Mouse (Mus musculus) heart, postnatal 4 days (tissue): ENCODE data around the gene Klhl29. TPM values are rescaled to one million over a fixed set of nuclear protein-coding genes. Genes with fewer than 3 reads are reported as not detected.

Experiments used
- DNase-seq: peaks from one replicate; pipeline ENCODE4 v3.0.0; 2021
- total RNA-seq, 2 experiments: library from RNA; stranded (reverse); gene quantifications; 2 replicates each; pipeline ENCODE4 v1.2.3; 2021

Gene Klhl29
- total RNA-seq, 2 experiments from 2014 or later = 0.69 to 0.90 TPM

DNA sequence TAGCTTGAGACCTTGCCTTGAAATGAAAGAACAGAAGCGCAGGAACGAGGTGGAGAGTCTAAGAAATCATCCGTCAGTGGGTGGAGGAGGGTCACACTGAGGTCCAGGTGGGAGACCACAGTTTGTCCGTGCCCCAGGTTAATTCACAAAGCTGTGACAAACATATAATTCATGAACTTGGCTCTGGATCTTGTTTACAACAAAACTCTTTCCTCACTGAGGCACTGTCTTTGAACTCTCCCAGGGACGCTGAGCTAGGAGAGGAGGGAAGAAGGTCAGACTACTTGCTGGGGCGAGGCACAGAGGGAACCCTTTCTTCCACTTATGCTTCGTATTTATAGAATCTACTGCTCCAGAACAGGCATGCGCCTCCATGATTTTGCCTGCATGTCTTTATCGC, 161.2 kb downstream of the Klhl29 start:
- no peak for DNase-seq

- DNase-seq = peak; percentile 79
Observed at GRCm38 (mm10) chr12:5213339-5214104, 162.0 kb downstream of the Klhl29 start.

DNA sequence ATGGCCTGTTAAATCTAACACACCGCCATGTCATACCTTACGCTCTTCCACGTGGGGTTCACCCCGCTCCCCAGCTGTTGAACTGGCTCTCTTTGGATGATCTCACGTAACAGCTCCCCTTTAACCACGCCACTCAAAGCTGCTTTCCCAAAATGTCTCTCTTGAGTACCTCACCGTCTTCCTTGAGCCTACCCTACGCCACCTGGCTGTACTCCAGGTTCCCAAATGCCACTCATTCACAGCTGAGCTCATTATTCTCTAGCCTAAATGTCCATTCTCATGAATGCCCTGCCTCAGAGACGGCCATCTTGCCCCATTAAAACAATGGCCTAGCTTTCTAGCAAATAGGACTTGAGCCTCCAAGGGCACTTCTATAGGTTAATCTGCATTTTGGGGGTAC, 163.6 kb downstream of the Klhl29 start:
- DNase-seq = no peak

DNA sequence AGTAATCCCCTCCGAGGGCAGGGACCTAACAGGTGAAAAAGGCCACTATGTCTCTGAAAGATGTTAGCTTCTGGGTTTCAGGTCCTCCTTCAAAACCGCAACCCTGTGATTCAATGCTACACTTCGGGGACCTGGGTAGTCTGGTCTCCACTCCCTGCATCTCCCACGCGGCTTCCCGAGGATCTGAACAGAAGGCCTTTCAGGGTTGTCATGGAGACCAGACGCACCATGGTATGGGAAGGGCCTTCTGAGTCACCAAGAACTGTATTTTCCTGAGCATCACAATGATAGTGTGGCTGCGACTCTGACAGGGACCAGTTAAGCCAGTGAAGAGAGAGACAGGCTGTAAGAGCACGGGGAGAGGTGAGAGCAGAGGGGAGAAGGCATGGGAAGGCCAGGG, 164.7 kb downstream of the Klhl29 start:
- DNase-seq = no peak

DNA sequence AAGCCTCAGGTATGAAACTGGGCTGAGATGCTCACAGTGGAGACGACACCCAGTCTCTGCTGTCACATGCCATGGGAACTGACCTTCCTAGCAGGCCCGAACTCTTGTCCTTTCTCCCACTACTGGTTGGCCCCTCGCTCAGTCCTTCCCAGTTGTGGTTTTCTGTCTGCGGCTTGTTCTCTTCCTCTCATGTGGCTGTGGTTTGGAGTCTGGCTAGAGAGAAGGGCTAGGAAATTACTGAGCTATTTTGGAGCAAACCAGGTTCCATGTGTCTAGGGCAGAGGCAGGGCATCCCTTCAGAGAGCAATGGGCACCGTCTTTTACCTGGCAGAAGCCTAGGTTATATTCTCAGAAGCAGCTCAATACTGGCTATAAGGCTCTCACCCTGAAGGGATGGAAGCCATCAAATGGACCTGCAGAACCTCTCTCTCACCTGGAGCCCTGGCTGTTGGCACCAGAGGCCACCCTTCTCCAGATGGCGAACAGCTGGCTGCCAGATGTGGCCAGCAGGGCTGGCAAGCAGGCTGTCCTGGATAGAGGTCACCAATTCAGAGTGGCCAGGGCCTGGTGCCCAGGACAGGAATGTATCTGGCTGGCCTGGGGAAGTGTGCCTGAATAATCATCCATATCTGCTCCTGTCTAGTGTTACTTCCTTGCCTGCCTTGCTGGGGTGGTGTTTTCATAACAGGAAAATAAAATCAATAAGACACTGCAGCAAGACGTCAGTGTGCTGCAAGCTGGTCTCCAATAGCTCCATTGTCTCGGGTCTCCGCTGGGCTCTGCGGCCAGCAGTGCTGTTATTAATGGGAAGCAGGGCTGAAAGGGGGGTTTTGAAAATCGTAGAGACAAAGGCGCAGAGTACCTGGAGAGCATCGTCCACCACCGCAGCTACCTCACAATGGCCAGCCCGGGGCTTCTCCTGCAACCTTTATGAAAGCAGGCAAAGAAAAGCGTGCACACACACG, 167.3 kb downstream of the Klhl29 start:
- no peak for DNase-seq

DNA sequence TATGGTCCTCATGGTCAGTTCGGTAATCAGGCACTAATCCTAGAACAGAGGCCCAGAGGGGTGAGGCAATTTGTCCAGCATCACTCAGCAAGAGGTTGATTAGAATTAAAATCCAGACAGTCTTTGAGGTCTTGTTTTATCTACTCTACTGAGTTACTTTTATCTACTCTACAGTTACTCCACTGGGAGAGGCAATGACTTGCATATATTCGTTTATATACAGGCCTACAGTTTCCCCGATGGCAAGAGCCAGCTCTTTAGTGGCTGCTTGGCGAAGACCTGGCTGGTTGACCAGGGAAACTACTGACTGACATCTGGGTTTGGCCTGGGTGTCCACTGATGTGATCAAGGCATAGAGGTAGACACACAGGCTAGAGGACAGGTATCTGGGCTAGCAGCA, 168.3 kb downstream of the Klhl29 start:
- no peak for DNase-seq

GRCm38 (mm10) chr12:5204071-5204840, 171.2 kb downstream of the Klhl29 start:
- DNase-seq = no peak

GRCm38 (mm10) chr12:5203385-5203784, 172.1 kb downstream of the Klhl29 start:
- no peak for DNase-seq

- DNase-seq = no peak
Observed at GRCm38 (mm10) chr12:5198254-5198653, 177.2 kb downstream of the Klhl29 start.

GRCm38 (mm10) chr12:5194176-5194575, 181.3 kb downstream of the Klhl29 start:
- DNase-seq = no peak

DNA sequence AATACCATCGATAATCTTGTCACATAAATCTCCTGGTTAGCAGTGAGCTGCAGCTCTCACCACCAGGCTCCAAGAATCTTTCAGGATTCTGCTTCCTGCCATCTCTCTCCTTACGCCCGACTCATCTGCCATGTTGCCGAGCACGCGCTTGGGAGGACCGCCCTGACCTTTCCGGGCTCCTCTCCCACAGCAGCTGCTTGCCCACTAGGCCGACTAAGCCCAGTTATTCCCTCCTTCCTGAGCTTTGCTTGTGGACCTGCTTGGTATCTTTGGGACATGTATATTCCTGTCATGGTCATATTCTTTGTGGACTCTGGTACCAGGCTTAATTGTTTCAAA, 183.1 kb downstream of the Klhl29 start:
- no peak for DNase-seq

DNA sequence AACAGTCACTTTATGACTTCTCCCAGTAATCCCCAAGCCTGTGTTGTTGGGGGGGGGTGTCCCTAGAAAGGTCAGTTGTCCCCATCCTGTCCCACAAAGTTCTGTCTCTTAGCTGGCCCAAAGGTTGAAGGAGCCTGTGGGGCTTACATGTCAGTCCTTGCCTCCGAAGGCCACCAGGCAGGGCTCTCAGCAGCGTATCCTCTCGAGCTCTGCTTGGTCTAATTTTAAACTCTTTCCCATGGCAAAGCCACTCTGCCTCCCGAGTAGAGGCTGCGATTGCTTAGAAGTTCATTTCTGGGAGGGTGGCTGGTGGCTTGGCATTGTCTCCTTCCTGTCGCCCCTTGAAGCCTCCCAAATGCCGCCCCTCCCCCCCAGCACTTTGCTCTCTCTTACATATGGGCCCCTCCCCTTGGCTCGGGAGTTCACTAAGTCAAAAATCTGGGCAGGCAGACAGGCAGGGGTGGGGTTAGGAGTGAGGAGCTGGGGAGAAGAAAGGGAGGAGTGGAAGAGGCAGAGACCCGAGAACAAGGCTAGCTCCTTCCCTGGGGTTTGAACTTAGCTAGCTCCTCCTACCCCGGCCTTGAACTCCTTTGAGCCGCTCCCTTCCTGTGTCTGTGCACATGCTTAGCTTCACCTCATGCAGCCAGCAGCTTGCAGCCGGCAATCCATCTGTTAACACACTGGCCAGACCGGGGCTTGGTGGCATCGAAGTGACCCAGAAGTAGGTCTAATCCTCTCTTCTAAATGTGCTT, 183.7 kb downstream of the Klhl29 start:
- peak; percentile 82 for DNase-seq

GRCm38 (mm10) chr12:5191206-5191605, 184.3 kb downstream of the Klhl29 start:
- no peak for DNase-seq

- DNase-seq = no peak
Observed at GRCm38 (mm10) chr12:5189446-5190150, 185.9 kb downstream of the Klhl29 start.

GRCm38 (mm10) chr12:5188899-5189298, 186.6 kb downstream of the Klhl29 start:
- DNase-seq = no peak

DNA sequence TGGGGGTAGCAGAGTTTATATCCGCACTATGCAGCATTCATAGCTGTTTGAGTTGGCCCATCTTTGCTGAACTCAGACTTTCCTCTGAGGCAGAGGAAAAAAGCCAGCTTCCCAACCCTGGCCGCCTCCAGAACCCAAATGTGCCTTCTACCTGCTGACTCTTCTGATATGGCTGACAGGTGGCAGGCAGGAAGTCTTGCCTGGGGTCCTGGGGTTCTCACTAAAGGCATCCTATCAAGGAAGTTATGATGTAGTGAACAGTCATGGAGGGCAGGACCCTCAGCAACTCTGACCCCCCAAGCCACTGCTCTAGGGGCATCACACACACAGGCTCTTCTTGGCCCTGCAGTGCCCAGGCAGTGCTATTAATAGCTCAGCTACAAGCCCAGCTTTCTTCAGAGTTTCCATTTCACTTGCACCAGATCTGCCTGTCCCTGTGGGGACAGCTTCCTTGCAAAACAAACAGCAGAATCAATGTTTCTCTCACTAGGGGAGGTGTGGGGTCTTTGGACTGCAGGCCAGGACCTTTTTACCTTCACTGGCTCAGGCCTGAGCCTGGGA, 187.6 kb downstream of the Klhl29 start:
- DNase-seq = no peak

GRCm38 (mm10) chr12:5186645-5187044, 188.8 kb downstream of the Klhl29 start:
- peak; percentile 41 for DNase-seq

DNA sequence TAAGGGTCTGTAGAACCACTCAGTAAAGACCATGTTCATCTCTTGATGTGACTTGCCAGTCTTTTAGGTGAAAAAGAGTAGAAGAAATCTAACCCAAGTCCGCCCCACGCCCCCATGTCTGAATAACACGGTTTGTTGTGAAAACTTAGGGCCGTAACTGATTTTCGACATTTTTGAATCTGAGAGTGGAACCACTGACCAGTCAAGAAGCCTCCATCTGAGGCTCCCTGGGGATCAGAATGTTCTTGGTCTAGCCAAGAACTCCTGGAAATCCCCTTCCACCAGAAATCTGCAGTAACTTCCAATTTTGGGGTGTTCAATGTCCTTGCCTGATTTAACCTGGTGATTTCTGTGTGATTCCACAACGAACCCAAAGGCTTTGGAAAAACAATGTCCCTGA, 189.9 kb downstream of the Klhl29 start:
- DNase-seq = no peak

- DNase-seq = no peak
Observed at GRCm38 (mm10) chr12:5182586-5182985, 192.9 kb downstream of the Klhl29 start.

DNA sequence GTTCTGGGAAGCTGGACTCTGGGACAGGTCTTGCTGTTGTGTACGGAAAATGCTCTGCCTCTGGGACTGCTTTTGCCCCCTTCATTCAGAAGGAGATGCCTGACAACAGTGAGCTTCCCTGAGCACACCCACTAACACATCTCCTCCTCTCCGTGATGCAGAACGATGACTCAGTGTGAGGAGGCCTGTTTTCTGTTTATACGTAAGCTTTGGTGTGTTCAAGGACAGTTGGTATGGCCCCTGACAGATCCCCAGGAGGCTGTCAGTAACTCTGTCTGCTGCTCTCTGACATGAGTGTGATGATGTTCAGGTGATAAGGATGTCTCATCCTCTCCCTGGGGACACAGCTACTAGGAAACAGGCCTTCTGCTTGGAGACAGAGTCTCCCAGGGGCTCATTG, 193.3 kb downstream of the Klhl29 start:
- DNase-seq = no peak

DNA sequence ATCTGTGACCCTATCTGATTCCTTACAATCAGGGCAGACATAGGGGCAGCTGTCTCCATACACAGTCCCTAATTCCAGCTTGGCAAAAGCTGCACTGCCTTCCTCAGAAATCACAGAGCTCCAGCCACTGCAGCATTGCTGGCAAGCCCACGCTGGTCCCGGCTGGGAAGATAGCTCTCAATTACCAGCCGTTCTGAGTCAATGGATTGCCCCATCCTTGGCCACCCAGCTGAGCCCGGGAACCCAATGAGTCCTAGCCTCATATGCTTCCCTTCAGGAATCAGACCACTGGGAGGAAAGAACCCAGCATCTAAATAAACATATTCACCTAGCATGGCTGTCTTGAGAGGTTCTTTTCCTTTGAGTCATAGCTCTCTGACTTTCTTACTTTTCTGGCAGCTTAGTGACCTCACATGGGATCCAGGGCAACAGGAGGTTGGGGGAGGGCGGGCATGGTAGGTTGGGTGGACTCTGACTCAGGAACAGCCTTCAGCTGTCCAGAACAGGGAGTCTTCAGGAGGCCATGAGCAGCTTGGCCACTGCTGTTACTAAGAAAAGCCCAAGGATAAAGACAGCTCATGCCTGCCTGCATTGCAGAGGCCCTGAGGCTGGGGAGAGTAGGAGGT, 198.7 kb downstream of the Klhl29 start:
- DNase-seq = no peak
